Mouse (Mus musculus) brain, embryonic 14.5 days (tissue): Measurements from ENCODE around the gene Sapcd2. TPM values are rescaled to one million over a fixed set of nuclear protein-coding genes. Genes with fewer than 3 reads are reported as not detected.
A peak's percentile ranks its signal among the peaks of the same experiment; 100 is the strongest.

ENCODE experiments used
- DNase-seq: peaks from one replicate; pipeline ENCODE4 v3.0.0-alpha.2; 2011; ENCODE audit warnings: low read depth
- CTCF ChIP-seq: fragments of 200-500 bp; IDR thresholded peaks from 2 replicates; pipeline ENCODE4 v1.5.1; 2012; ENCODE audit warnings: inconsistent platforms, mild to moderate bottlenecking, moderate library complexity, borderline replicate concordance; ENCODE audit not compliant: insufficient read depth, insufficient read length; ENCODE audit errors: extremely low read depth
- POLR2A ChIP-seq: fragments of 200-500 bp; IDR thresholded peaks from 2 replicates; pipeline ENCODE4 v1.6.1; 2012; ENCODE audit warnings: mild to moderate bottlenecking, inconsistent platforms, borderline replicate concordance; ENCODE audit not compliant: poor library complexity, insufficient read depth, insufficient read length, severe bottlenecking; ENCODE audit errors: extremely low read depth
- polyA plus RNA-seq: library from polyadenylated mRNA; depleted of rRNA; stranded (reverse); fragments of >200 nt; gene quantifications from 2 replicates; pipeline ENCODE4 v1.2.3, GENCODE M21; 2012

The Sapcd2 gene
- polyA plus RNA-seq, 1 experiment = 20.1 TPM

GRCm38 (mm10) chr2:25355419-25356066, 16.6 kb upstream of the Sapcd2 start:
- TF ChIP-seq POLR2A = no peak
- no peak for TF ChIP-seq CTCF
- DNase-seq = no peak

- DNase-seq = peak; percentile 93
- TF ChIP-seq CTCF (no peak), POLR2A (peak; percentile 28; the same call in 1 of the 2 replicates)
These were observed 15.7 kb upstream of the Sapcd2 start, which contains the start of gene Dpp7 for GRCm38 (mm10) chr2:25356208-25357079. Gene Dpp7 (minus strand): TSS chr2:25356359.

GRCm38 (mm10) chr2:25359848-25360247, 12.3 kb upstream of the Sapcd2 start:
- no peak for TF ChIP-seq CTCF
- DNase-seq = no peak

- no peak for TF ChIP-seq CTCF
- no peak for TF ChIP-seq POLR2A
- no peak for DNase-seq
These were observed 8.5 kb upstream of the Sapcd2 start for GRCm38 (mm10) chr2:25363478-25364178.

GRCm38 (mm10) chr2:25364313-25364712, 7.8 kb upstream of the Sapcd2 start:
- no peak for DNase-seq

GRCm38 (mm10) chr2:25364761-25365090, 7.4 kb upstream of the Sapcd2 start:
- DNase-seq = no peak
- TF ChIP-seq CTCF (no peak), POLR2A (no peak)

More at GRCm38 (mm10) chr2:25364313-25364712, 7.8 kb upstream of the Sapcd2 start:
- TF ChIP-seq POLR2A (no peak), CTCF (no peak)

GRCm38 (mm10) chr2:25365091-25365761, 6.9 kb upstream of the Sapcd2 start, which contains the start of gene Uap1l1:
Gene Uap1l1 (minus strand): TSS chr2:25365682.
- peak; percentile 54 for DNase-seq
- no peak for TF ChIP-seq POLR2A
- no peak for TF ChIP-seq CTCF

- DNase-seq = no peak
- TF ChIP-seq POLR2A = no peak
- no peak for TF ChIP-seq CTCF
These were observed 2.1 kb upstream of the Sapcd2 start for GRCm38 (mm10) chr2:25369996-25370395.

- no peak for DNase-seq
- TF ChIP-seq POLR2A (no peak), CTCF (no peak)
These were observed 697 bp downstream of the Sapcd2 start for GRCm38 (mm10) chr2:25372644-25373391.

GRCm38 (mm10) chr2:25373431-25373830, 1.3 kb downstream of the Sapcd2 start:
- peak; percentile 43 for DNase-seq

GRCm38 (mm10) chr2:25376589-25376988, 4.5 kb downstream of the Sapcd2 start:
- peak; percentile 69; the same call in 1 of the 2 replicates for TF ChIP-seq CTCF
- TF ChIP-seq POLR2A = no peak
- DNase-seq = peak; percentile 57

More at GRCm38 (mm10) chr2:25373431-25373830, 1.3 kb downstream of the Sapcd2 start:
- no peak for TF ChIP-seq CTCF

- TF ChIP-seq POLR2A (no peak), CTCF (no peak)
- no peak for DNase-seq
These were observed 12.4 kb downstream of the Sapcd2 start for GRCm38 (mm10) chr2:25384492-25384891.
